Mouse (Mus musculus) neural tube, embryonic 15.5 days (tissue): Measurements from ENCODE around the gene Ddx25. TPM values are rescaled to one million over a fixed set of nuclear protein-coding genes. Genes with fewer than 3 reads are reported as not detected.

Experiments used
- ATAC-seq: fragments of 200-750 bp; cut with Nextera tagmentation; 2 replicates; pipeline ENCODE4 v1.8.0; 2017; ENCODE audit warnings: mild to moderate bottlenecking, moderate TSS enrichment, moderate library complexity; ENCODE audit not compliant: low FRiP score
- H3K27ac ChIP-seq: fragments of 300-500 bp; sonication (generic); replicated peaks from 2 replicates; pipeline ENCODE4 v1.5.1; 2015; ENCODE audit warnings: mild to moderate bottlenecking, inconsistent platforms
- H3K27me3 ChIP-seq: fragments of 300-500 bp; sonication (generic); replicated peaks from 2 replicates; pipeline ENCODE4 v1.6.1; 2015; ENCODE audit warnings: inconsistent platforms
- H3K36me3 ChIP-seq: fragments of 300-500 bp; sonication (generic); 2 replicates; pipeline ENCODE4 v1.6.1; 2015; ENCODE audit warnings: inconsistent platforms
- H3K4me1 ChIP-seq: fragments of 300-500 bp; sonication (generic); 2 replicates; pipeline ENCODE4 v1.6.1; 2015; ENCODE audit warnings: inconsistent platforms
- H3K4me2 ChIP-seq: fragments of 300-500 bp; sonication (generic); 2 replicates; pipeline ENCODE4 v1.6.1; 2015; ENCODE audit warnings: inconsistent platforms, mild to moderate bottlenecking, moderate library complexity
- H3K4me3 ChIP-seq: fragments of 300-500 bp; sonication (generic); replicated peaks from 2 replicates; pipeline ENCODE4 v1.5.1; 2015; ENCODE audit warnings: mild to moderate bottlenecking, inconsistent platforms
- H3K9ac ChIP-seq: fragments of 300-500 bp; sonication (generic); replicated peaks from 2 replicates; pipeline ENCODE4 v1.6.1; 2015; ENCODE audit warnings: mild to moderate bottlenecking, inconsistent platforms
- H3K9me3 ChIP-seq: fragments of 300-500 bp; sonication (generic); replicated peaks from 2 replicates; pipeline ENCODE4 v1.6.1; 2016; ENCODE audit warnings: inconsistent platforms
- WGBS: fragments of 180-500 bp; shearing (Covaris S2); methylation state at CpG from one replicate; pipeline ENCODE4 v1.1.7; 2015; ENCODE audit warnings: mixed read lengths; 5-methylcytosine and 5-hydroxymethylcytosine counted together
- polyA plus RNA-seq: library from polyadenylated mRNA; unstranded; fragments of >200 nt; fragmentation: Nextera tagmentation; extraction: Ambion mirVana; gene quantifications from 2 replicates; pipeline ENCODE4 v1.2.1, GENCODE M21; 2015

The Ddx25 gene
- 25.6 and 30.2 TPM in 2 replicates for polyA plus RNA-seq

DNA sequence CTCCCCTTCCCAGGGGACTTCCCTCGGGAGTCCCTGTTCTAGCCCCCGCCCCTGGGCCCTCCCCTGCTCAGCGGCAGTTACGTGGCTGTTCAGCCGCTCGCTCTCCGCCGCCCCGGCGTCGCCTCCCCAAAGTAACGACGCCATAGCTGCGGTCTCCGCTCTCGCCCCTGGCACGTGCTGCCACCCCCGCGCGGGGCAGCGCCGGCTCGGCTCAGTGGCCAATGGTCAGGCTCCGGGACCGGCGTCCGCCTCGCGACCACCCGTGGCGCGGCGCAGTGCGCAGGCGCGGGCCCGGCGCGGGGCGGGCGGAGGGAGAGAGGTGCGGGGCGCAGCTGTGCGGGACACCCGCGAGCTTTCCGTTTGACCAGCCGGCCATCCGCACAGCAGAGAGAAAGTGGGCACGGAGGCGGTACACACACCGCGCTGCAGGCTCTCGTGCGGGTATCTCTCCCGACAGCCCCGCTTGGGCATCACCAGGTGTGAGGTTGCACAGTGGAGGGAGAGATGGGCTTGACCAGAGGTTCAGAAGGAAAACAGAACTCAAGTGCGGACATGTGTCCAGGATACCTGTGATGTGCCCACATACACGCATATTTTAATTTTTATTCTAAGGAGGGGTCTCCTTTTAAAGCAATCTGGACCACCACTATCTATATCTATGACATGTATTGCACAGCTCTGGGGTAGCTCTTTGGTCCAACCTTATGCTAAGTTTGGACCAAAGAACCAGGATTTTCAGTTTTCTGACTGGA, at the start of gene Ddx25, which contains the start of gene Pus3:
TSS of gene Ddx25 (minus strand) at position 272 of the 752 bp plus-strand sequence.
TSS of gene Pus3 (plus strand) at position 339 of the 752 bp plus-strand sequence.
- Histone ChIP-seq H3K36me3 (peaks cover 18% of the 10 kb centered on the region), H3K27me3 (no peaks in the 10 kb centered on the region), H3K4me3 (peak within 1 kb of the TSS; percentile 74), H3K27ac (peak within 1 kb of the TSS; percentile 88), H3K4me2 (peak within 1 kb of the TSS; percentile 93), H3K9me3 (no peaks in the 10 kb centered on the region), H3K4me1 (peaks cover 24% of the 10 kb centered on the region), H3K9ac (peak within 1 kb of the TSS; percentile 73)
- peak; percentile 86 for ATAC-seq
- 2% methylated on average over 55 of the region's 59 CpGs for WGBS

DNA sequence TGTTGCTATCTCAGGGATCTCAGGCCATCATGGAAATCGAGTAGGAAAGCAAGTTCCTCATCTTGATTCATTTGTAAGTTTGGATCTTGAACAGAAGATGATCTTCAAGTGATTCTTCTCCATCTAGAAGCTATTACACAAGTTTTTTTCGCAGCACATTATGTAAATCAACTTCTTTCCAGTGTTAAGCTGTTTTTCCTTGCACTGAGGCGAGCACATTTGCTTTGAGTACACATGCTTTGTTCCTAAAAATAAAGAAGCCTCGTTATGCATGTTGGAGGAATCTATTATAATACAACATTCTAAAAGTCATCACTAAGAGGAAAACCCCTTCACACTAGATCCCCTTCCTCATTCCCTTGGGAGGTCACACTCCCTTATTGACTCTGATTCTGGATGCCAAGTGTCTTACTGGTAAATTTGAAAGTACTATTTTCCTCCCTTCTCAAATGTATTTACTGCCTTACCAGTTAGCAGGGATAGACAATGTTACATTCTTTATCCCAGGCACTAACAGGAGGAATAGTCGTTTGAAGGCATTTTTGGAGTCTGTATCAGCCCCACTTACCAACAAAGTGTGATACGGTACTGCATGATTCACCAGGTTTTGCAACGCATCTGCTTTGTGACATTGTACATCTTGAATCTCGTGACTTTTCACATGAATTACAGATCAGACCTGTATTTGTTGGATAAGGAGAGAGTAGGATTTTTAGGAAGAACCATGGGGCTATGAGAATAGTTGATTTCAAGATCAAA, 49.5 kb upstream of the Ddx25 start:
- WGBS, result 69% methylated on average over 8 of the region's 8 CpGs
- no peak for ATAC-seq
- Histone ChIP-seq H3K4me3 (no peak overlapping the region), H3K4me2 (no peak overlapping the region), H3K27ac (no peak overlapping the region), H3K9ac (no peak overlapping the region), H3K27me3 (no peaks in the 10 kb centered on the region), H3K36me3 (no peaks in the 10 kb centered on the region), H3K9me3 (no peaks in the 10 kb centered on the region), H3K4me1 (no peaks in the 10 kb centered on the region)

DNA sequence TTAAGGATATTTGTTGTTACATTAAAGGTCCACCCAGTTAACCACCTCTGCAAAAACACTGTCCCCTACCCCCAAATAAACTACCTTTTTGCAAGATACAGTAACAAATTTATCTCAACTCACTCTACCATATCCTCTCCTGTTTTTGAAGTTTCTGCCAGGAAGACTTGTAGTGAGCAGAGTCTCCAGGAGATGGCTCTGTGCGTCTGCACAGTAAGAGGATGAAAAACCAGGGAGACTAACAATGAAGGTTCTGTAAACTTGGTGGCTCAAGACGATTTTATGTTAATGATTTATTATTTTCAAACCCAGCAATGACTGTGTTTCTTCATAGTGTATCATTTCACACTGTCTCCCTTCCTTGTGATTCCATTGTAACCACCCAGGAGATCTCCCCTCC, 34.6 kb upstream of the Ddx25 start:
- H3K4me2 ChIP-seq, result no peak overlapping the region
- H3K27me3 ChIP-seq, result no peaks in the 10 kb centered on the region
- WGBS, result 10% methylated on average over 2 of the region's 2 CpGs
- no peak overlapping the region for H3K27ac ChIP-seq
- H3K9ac ChIP-seq, result no peak overlapping the region
- ATAC-seq, result no peak; the same call in 1 of the 2 replicates
- H3K36me3 ChIP-seq, result no peaks in the 10 kb centered on the region
- H3K4me3 ChIP-seq, result no peak overlapping the region
- no peaks in the 10 kb centered on the region for H3K4me1 ChIP-seq
- H3K9me3 ChIP-seq, result no peaks in the 10 kb centered on the region

DNA sequence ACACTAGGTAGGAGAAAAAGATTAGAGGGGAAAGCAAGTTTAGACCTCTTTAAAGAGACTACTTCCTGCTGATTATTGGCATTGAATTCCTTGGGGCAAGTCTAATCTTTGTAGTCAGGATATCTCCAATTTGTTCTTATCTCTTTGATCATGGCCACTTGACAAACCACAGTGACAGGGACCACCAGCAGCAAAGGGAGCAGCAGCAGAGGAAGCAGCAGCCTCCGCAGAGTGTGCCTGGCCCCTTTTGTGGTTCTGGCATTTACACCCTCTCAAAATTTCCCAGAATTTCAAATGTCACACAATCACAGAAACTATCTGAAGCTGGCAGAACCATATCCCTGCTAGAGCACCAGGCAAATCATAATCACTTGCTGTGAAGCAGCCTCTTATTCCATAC, 29.3 kb upstream of the Ddx25 start:
- no peak overlapping the region for H3K27ac ChIP-seq
- no peak overlapping the region for H3K9ac ChIP-seq
- no peak overlapping the region for H3K4me3 ChIP-seq
- no peak for ATAC-seq
- H3K27me3 ChIP-seq, result no peaks in the 10 kb centered on the region
- 82% methylated on average over 1 of the region's 1 CpGs for WGBS
- no peaks in the 10 kb centered on the region for H3K9me3 ChIP-seq
- H3K4me1 ChIP-seq, result no peaks in the 10 kb centered on the region
- no peak overlapping the region for H3K4me2 ChIP-seq
- H3K36me3 ChIP-seq, result no peaks in the 10 kb centered on the region

DNA sequence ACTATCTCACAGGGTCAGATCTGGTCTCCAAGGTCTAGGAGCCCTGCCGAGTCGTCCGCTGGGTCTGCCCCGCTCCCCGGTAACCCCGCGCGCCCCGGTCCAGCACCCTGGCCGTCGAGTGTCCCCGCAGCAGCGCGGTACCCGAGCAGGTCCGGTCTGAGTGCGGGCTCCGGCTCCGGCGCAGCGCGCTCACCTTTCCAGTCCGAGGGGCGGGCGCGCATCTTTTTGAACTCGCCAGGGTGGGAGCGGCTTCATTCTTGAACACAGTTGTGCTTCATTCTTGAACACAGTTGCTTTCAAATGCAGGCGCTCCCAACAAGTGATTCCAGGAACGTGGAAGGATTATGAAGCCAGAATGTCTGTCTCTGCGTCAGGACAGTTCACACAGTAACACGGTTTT, 16.1 kb upstream of the Ddx25 start:
- H3K4me1 ChIP-seq, result peaks cover 10% of the 10 kb centered on the region
- H3K9me3 ChIP-seq, result no peaks in the 10 kb centered on the region
- H3K27me3 ChIP-seq, result peaks cover 6% of the 10 kb centered on the region; the same call in 1 of the 2 replicates
- ATAC-seq, result no peak
- H3K4me3 ChIP-seq, result peak overlapping the region; percentile 38
- H3K9ac ChIP-seq, result peak overlapping the region; percentile 30; the same call in 1 of the 2 replicates
- no peaks in the 10 kb centered on the region for H3K36me3 ChIP-seq
- H3K4me2 ChIP-seq, result peak overlapping the region; percentile 68
- WGBS, result 5% methylated on average over 32 of the region's 32 CpGs
- no peak overlapping the region for H3K27ac ChIP-seq

DNA sequence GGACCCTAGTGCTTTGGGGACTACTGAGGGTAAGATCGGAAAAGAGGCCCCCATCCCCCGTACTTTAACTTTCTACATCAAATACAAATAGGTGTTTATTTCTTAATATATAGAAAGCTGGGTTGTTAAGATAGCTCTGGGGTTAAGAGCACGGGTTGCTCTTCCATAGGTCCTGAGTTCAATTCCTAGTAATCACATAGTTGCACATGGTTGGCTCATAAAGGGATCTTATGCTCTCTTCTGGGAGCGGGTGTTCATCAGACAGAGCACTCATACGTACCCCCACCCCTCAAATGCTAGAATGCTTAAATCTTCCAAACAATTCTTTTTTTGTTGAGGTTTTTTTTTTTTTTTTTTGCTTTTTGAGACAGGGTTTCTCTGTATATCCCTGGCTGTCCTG, 12.3 kb upstream of the Ddx25 start:
- peak; percentile 25 for ATAC-seq

DNA sequence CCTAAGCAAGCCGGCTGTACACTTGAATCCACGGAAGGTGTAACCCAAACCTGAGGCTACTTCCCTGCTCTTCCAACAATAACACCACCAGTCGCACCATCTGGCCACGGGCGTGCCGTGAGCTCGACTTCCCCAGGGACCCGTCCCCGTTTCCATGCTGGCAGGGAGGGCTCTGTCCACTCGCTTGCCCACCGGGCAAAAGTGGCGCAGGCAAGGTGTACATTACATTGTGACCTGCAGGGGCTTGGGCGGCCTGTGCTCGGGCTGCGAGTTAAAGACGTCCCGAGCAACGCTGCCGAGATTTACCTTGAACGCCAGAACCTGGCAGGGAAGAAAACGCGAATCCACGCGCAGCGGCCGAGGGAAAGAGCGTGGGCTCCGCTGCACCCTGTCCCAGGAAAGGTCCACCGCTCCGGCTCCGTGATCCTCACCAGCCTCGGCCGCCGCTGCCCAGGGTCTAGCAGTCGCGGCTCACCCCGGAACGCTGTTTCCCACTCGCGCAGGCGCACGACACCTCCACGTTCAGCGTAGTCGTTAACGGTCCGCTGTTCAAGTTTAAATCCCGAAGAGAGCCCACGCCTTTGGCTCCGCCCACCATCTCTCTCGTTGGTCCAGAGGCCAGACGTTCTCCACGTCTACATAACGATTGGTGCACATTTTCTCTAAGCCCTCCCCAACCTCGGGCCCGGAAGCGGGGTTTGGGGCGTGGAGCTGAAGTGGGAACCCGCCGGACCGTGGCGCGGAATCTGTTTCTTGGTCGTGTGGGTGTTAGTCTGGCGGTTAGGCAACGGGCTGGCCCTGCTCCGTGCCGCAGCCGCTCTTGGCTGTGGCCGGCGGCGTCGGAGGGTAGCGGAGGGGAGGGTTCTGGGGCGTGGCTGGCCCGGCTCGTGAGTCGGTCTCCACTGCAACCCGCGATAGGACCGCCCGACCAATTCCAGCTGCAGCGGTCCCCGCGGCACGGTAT, 11.5 kb upstream of the Ddx25 start, which contains the start of the genes Pate2 and Hyls1:
TSS of gene Pate2 (plus strand) at position 714 of the 964 bp plus-strand sequence.
TSS of gene Hyls1 (minus strand) at position 828 of the 964 bp plus-strand sequence.
- Histone ChIP-seq H3K27ac (peak within 1 kb of the TSS; percentile 88), H3K4me3 (peak within 1 kb of the TSS; percentile 78), H3K36me3 (peaks cover 19% of the 10 kb centered on the region), H3K4me1 (peaks cover 23% of the 10 kb centered on the region), H3K27me3 (peaks cover 4% of the 10 kb centered on the region; the same call in 1 of the 2 replicates), H3K9me3 (no peaks in the 10 kb centered on the region), H3K9ac (peak within 1 kb of the TSS; percentile 65), H3K4me2 (peak within 1 kb of the TSS; percentile 64)
- WGBS, result under 1% methylated on average over 85 of the region's 86 CpGs
- ATAC-seq, result peak; percentile 98

More for the DNA sequence above, 12.3 kb upstream of the Ddx25 start:
- 9% methylated on average over 5 of the region's 5 CpGs for WGBS
- Histone ChIP-seq H3K4me2 (peak overlapping the region; percentile 64), H3K27ac (peak overlapping the region; percentile 88), H3K9me3 (no peaks in the 10 kb centered on the region), H3K36me3 (peaks cover 11% of the 10 kb centered on the region), H3K4me3 (peak overlapping the region; percentile 78), H3K9ac (peak overlapping the region; percentile 59), H3K27me3 (peaks cover 6% of the 10 kb centered on the region; the same call in 1 of the 2 replicates), H3K4me1 (peaks cover 23% of the 10 kb centered on the region)

DNA sequence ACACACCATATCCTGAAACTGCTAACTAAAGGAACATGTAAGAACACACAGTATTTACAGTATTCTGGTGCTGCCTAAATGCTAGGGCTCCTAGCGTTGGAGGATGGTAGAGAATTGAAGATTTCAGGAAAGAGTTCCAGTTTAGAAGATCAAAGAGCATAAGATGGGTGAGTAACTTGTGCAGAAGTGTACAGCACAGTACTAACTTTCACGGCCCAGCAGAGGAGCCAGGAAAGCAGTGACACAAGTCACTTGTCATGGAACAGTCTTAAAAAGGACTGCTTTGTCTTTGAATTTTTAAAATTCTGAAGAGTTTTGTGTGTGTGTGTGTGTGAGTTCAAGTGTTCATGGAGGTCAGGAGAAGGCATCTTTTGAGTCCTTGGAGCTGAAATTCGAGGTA, 9.7 kb upstream of the Ddx25 start:
- no peak overlapping the region for H3K9ac ChIP-seq
- H3K27ac ChIP-seq, result no peak overlapping the region
- H3K4me3 ChIP-seq, result no peak overlapping the region
- 90% methylated on average over 3 of the region's 3 CpGs for WGBS
- no peak overlapping the region for H3K4me2 ChIP-seq
- no peak for ATAC-seq
- H3K36me3 ChIP-seq, result peaks cover 20% of the 10 kb centered on the region
- no peaks in the 10 kb centered on the region for H3K9me3 ChIP-seq
- H3K27me3 ChIP-seq, result no peaks in the 10 kb centered on the region
- H3K4me1 ChIP-seq, result peaks cover 18% of the 10 kb centered on the region

DNA sequence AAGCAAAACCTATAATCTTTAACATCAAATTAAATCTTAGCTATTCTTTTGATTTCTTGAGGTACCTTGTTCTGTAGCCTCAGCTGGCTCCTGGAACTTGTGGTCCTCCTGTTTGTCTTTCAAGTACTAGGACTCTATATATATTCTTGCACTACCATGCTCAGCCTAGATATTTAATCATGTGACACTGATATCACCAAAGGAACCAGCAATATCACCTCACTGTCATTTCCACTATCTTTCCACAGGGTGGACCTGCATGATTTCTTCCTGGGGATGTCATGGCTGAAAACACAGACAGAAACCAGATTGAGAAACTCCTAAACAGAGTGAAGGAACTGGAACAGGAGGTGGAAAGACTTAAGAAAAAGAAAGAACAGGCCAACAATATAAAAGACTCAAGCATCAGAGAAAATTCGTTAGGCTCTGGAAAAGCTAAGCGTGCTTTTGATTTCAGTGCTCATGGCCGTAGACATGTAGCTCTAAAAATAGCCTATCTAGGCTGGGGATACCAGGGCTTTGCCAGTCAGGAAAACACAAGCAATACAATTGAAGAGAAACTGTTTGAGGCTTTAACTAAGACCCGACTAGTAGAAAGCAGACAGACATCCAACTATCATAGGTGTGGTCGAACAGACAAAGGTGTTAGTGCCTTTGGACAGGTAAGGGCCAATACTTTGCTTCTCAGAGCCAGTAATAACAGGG, 6.4 kb upstream of the Ddx25 start:
- Histone ChIP-seq H3K4me1 (peaks cover 22% of the 10 kb centered on the region), H3K27me3 (no peaks in the 10 kb centered on the region), H3K4me3 (no peak overlapping the region), H3K9ac (no peak overlapping the region), H3K36me3 (peaks cover 29% of the 10 kb centered on the region), H3K27ac (no peak overlapping the region), H3K9me3 (no peaks in the 10 kb centered on the region), H3K4me2 (no peak overlapping the region)
- WGBS, result 96% methylated on average over 5 of the region's 5 CpGs
- ATAC-seq, result no peak

DNA sequence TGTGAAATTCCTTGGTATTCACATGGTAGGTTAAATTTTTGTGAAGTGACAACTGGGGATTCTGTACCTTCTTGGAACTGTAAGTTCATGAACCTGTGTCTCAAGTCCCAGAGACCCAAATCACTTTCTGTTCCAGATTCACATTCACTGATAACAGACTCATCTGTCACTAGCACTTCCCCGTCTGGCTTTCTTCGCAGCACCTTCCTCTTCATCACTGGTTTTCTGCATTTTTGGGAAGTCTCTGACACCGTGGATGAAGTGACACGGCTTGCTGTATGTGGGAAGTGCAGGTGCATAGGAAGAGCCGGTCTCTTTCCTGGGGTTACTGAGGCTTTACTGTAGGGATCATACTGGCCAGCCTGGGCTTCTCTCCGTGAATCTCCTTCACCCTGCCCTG, 3.3 kb upstream of the Ddx25 start:
- H3K27me3 ChIP-seq, result no peaks in the 10 kb centered on the region
- no peak overlapping the region for H3K4me3 ChIP-seq
- H3K9ac ChIP-seq, result no peak overlapping the region
- no peak overlapping the region for H3K27ac ChIP-seq
- ATAC-seq, result no peak
- H3K36me3 ChIP-seq, result peaks cover 20% of the 10 kb centered on the region
- H3K9me3 ChIP-seq, result no peaks in the 10 kb centered on the region
- WGBS, result 92% methylated on average over 6 of the region's 6 CpGs
- H3K4me2 ChIP-seq, result no peak overlapping the region
- H3K4me1 ChIP-seq, result peaks cover 24% of the 10 kb centered on the region
